Comparison of ENCODE assay signal across 18 mouse cellular contexts in genomic region chr2:7555144-7555892, GRCm38 (mm10).
"Had no signal": no experiment of that assay in that cellular context is flagged by ENCODE, and none has a peak within 500 bp of the region (broad histone marks: within the 10 kb centered on the region; RNA-seq: fewer than 3 reads in every experiment).

No protein-coding gene starts in this region.

- H3K9ac ChIP-seq: lung, embryonic 14.5 days; midbrain, embryonic 13.5 days; midbrain, embryonic 15.5 days; neural tube, embryonic 13.5 days; neural tube, embryonic 15.5 days had no signal

- H3K27me3 ChIP-seq: midbrain, embryonic 13.5 days; midbrain, embryonic 15.5 days; neural tube, embryonic 13.5 days; neural tube, embryonic 15.5 days had no signal

- ATAC-seq: midbrain, embryonic 13.5 days; midbrain, embryonic 15.5 days had no signal

- H3K4me3 ChIP-seq: midbrain, embryonic 13.5 days; midbrain, embryonic 15.5 days; myocyte; neural tube, embryonic 13.5 days; neural tube, embryonic 15.5 days had no signal

- DNase-seq: lung, adult 18-20 months; lung, embryonic 14.5 days; lung, postnatal 10 days; lung, postnatal 4 days; retina, postnatal 1 day; right cerebral cortex, adult 18-20 months; right cerebral cortex, postnatal 25 days; right cerebral cortex, postnatal 4 days; spleen, adult 18-20 months; thymus, adult 18-20 months; thymus, postnatal 14 days; thymus, postnatal 36 days had no signal

- H3K36me3 ChIP-seq: midbrain, embryonic 13.5 days; midbrain, embryonic 15.5 days; neural tube, embryonic 13.5 days; neural tube, embryonic 15.5 days had no signal

- H3K9me3 ChIP-seq: midbrain, embryonic 13.5 days; midbrain, embryonic 15.5 days; neural tube, embryonic 13.5 days; neural tube, embryonic 15.5 days had no signal

- H3K4me2 ChIP-seq: lung, embryonic 14.5 days; midbrain, embryonic 11.5 days; midbrain, embryonic 13.5 days; midbrain, embryonic 15.5 days; neural tube, embryonic 13.5 days; neural tube, embryonic 15.5 days had no signal

- H3K27ac ChIP-seq: midbrain, embryonic 13.5 days; midbrain, embryonic 15.5 days; neural tube, embryonic 13.5 days; neural tube, embryonic 15.5 days had no signal

- H3K4me1 ChIP-seq: midbrain, embryonic 13.5 days; midbrain, embryonic 15.5 days; neural tube, embryonic 13.5 days; neural tube, embryonic 15.5 days had no signal
